ENCODE assay signal across 8 mouse cellular contexts in genomic region chr17:56467456-56467884, GRCm38 (mm10). TPM values are rescaled to one million over a fixed set of nuclear protein-coding genes. Genes with fewer than 3 reads are reported as not detected.
A peak's percentile ranks its signal among the peaks of the same experiment; 100 is the strongest.
DNase-seq lines count a peak whose midpoint lies in the region; ATAC-seq and TF ChIP-seq lines count a peak whose summit lies in the region.
"Had no signal": no experiment of that assay in that cellular context is flagged by ENCODE, and none has a peak within 500 bp of the region (broad histone marks: within the 10 kb centered on the region; RNA-seq: fewer than 3 reads in every experiment).

No protein-coding gene starts in this region.

- no peaks in the 10 kb centered on the region for H3K9me3 ChIP-seq in intestine, embryonic 15.5 days

- 43% methylated on average over 6 of the region's 7 CpGs for WGBS in intestine, embryonic 15.5 days
- WGBS in lung, adult 2 months, result 29% methylated on average over 7 of the region's 7 CpGs

- H3K36me3 ChIP-seq in intestine, embryonic 15.5 days, result no peaks in the 10 kb centered on the region; the same call in 1 of the 2 replicates

- H3K4me1 ChIP-seq in embryonic fibroblast, embryonic 13.5 days (ENCODE audit: control insufficient read depth, insufficient read depth, low read length), result peaks cover 8% of the 10 kb centered on the region; the same call in 1 of the 2 replicates
- peaks cover 58% of the 10 kb centered on the region for H3K4me1 ChIP-seq in intestine, embryonic 15.5 days (replicated peaks)
- peaks cover 13% of the 10 kb centered on the region for H3K4me1 ChIP-seq in lung, adult 2 months (ENCODE audit: control insufficient read depth, insufficient read depth, low read length)

- H3K4me2 ChIP-seq in intestine, embryonic 15.5 days (replicated peaks), result peak overlapping the region; percentile 45

- H3K27ac ChIP-seq in layer of hippocampus, adult 2 months, result peak overlapping the region; percentile 83
- H3K27ac ChIP-seq in embryonic fibroblast, embryonic 13.5 days (ENCODE audit: insufficient read depth, low read length), result peak overlapping the region; percentile 36
- H3K27ac ChIP-seq in intestine, embryonic 15.5 days, result peak overlapping the region; percentile 84

- no peak for TF ChIP-seq CTCF in layer of hippocampus, adult 2 months (conservative IDR thresholded peaks at IDR 0.05)
- no peak for TF ChIP-seq CTCF in embryonic fibroblast, embryonic 13.5 days (IDR thresholded peaks at IDR 0.05; ENCODE audit: borderline replicate concordance, insufficient read depth, low read length)
- TF ChIP-seq CTCF in lung, adult 2 months (IDR thresholded peaks at IDR 0.05; ENCODE audit: insufficient read depth, low read length), result no peak

- no peak for TF ChIP-seq POLR2A in embryonic fibroblast, embryonic 13.5 days (IDR thresholded peaks at IDR 0.05; ENCODE audit: low read depth, low read length)
- TF ChIP-seq POLR2A in lung, adult 2 months (IDR thresholded peaks at IDR 0.05; ENCODE audit: borderline replicate concordance, extremely low read depth, low read depth, low read length), result no peak

- H3K4me3 ChIP-seq in layer of hippocampus, adult 2 months, result peak overlapping the region; percentile 29
- no peak overlapping the region for H3K4me3 ChIP-seq in embryonic fibroblast, embryonic 13.5 days (ENCODE audit: insufficient read depth, low read length)
- H3K4me3 ChIP-seq in intestine, embryonic 15.5 days (replicated peaks), result no peak overlapping the region
- H3K4me3 ChIP-seq in lung, adult 2 months (replicated peaks; ENCODE audit: extremely low read depth, low read depth, low read length), result no peak overlapping the region

- ATAC-seq in intestine, embryonic 15.5 days, result peak; percentile 35; the same call in 1 of the 2 replicates

- peaks cover 1% of the 10 kb centered on the region for H3K27me3 ChIP-seq in intestine, embryonic 15.5 days (replicated peaks)

- DNase-seq in layer of hippocampus, adult 2 months (ENCODE audit: low spot score in 2 of 2), result peak in 1 of 2 experiments; percentile 51
- DNase-seq in layer of hippocampus, adult 9-10 months (ENCODE audit: low spot score), result no peak
- DNase-seq in lung, adult 2 months, result peak; percentile 36
- DNase-seq in right cerebral cortex, postnatal 10 days (ENCODE audit: low spot score in 2 of 2), result peak; percentile 88 to 90
- DNase-seq in urinary bladder, postnatal 25 days (ENCODE audit: low spot score), result no peak

- no peak overlapping the region for H3K9ac ChIP-seq in intestine, embryonic 15.5 days

RNA-seq across cellular contexts. Expression of gene Ptprs, which starts 8.8 kb away (rescaled TPM):
- total RNA-seq in layer of hippocampus, adult 2 months (2021), result 100 to 1,000 TPM; 666 to 670 TPM
- polyA plus RNA-seq in embryonic fibroblast, embryonic 13.5 days (2011; ENCODE audit: insufficient read length, low read depth, missing spikeins), result 177 and 208 TPM in 2 replicates
- 56.3 and 56.8 TPM in 2 replicates for polyA plus RNA-seq in intestine, embryonic 15.5 days (2015; fragmentation: Nextera tagmentation; extraction: Ambion mirVana)
- 128 and 171 TPM in 2 replicates for polyA plus RNA-seq in lung, adult 2 months (2012; rRNA removed)

RNA-seq across cellular contexts. Expression of gene Znrf4, which starts 44.8 kb away (rescaled TPM):
- total RNA-seq in layer of hippocampus, adult 2 months (2021), result not detected
- polyA plus RNA-seq in embryonic fibroblast, embryonic 13.5 days (2011; ENCODE audit: insufficient read length, low read depth, missing spikeins), result not detected in 2 replicates
- not detected in 2 replicates for polyA plus RNA-seq in intestine, embryonic 15.5 days (2015; fragmentation: Nextera tagmentation; extraction: Ambion mirVana)
- 0.17 and 0.22 TPM in 2 replicates for polyA plus RNA-seq in lung, adult 2 months (2012; rRNA removed)
- polyA plus RNA-seq: limb, embryonic 11.5 days had no signal

Comparison
In these comparisons a context has a peak if more than half of its experiments do, and no peak if none do; other contexts are left out.
1. DNase-seq: peak in lung, adult 2 months (single experiment) and right cerebral cortex, postnatal 10 days (2 of 2); none in layer of hippocampus, adult 9-10 months (single experiment) and urinary bladder, postnatal 25 days (single experiment).
2. Peak in every context shown above with its lines, with median percentiles within 50 percentile points of each other: H3K27ac ChIP-seq.